Mouse (Mus musculus) hindbrain, embryonic 16.5 days (tissue): ENCODE data around the gene Gm45021. TPM values are rescaled to one million over a fixed set of nuclear protein-coding genes. Genes with fewer than 3 reads are reported as not detected.
A peak's percentile ranks its signal among the peaks of the same experiment; 100 is the strongest.

Source experiments
- ATAC-seq: fragments of 200-750 bp; cut with Nextera tagmentation; 2 replicates; pipeline ENCODE4 v1.8.0; 2017; ENCODE audit warnings: moderate TSS enrichment, moderate library complexity
- H3K27ac ChIP-seq: fragments of 300-500 bp; sonication (generic); 2 replicates; pipeline ENCODE4 v1.5.1; 2014; ENCODE audit warnings: low read depth, mild to moderate bottlenecking, control low read depth, low read length, moderate library complexity
- H3K27me3 ChIP-seq: fragments of 300-500 bp; sonication (generic); replicated peaks from 2 replicates; pipeline ENCODE4 v1.6.1; 2014; ENCODE audit warnings: low read length; ENCODE audit not compliant: control insufficient read depth, insufficient read depth
- H3K36me3 ChIP-seq: fragments of 300-500 bp; sonication (generic); 2 replicates; pipeline ENCODE4 v1.6.1; 2014; ENCODE audit warnings: mild to moderate bottlenecking, low read length, moderate library complexity, mixed read lengths; ENCODE audit not compliant: control insufficient read depth, insufficient read depth
- H3K4me1 ChIP-seq: fragments of 300-500 bp; sonication (generic); 2 replicates; pipeline ENCODE4 v1.6.1; 2014; ENCODE audit warnings: low read depth, low read length; ENCODE audit not compliant: control insufficient read depth, insufficient read depth
- H3K4me2 ChIP-seq: fragments of 300-500 bp; sonication (generic); 2 replicates; pipeline ENCODE4 v1.6.1; 2014; ENCODE audit warnings: mild to moderate bottlenecking, low read length, control low read depth, moderate library complexity
- H3K4me3 ChIP-seq: fragments of 300-500 bp; sonication (generic); 2 replicates; pipeline ENCODE4 v1.5.1; 2014; ENCODE audit warnings: mild to moderate bottlenecking, low read length, control low read depth, moderate library complexity
- H3K9ac ChIP-seq: fragments of 300-500 bp; sonication (generic); 2 replicates; pipeline ENCODE4 v1.6.1; 2014; ENCODE audit warnings: low read depth, mild to moderate bottlenecking, control low read depth, low read length, moderate library complexity
- H3K9me3 ChIP-seq: fragments of 300-500 bp; sonication (generic); 2 replicates; pipeline ENCODE4 v1.6.1; 2014; ENCODE audit warnings: mild to moderate bottlenecking, low read length, moderate library complexity; ENCODE audit not compliant: control insufficient read depth
- WGBS: fragments of 180-500 bp; shearing (Covaris S2); extraction: QIAGEN DNeasy Blood & Tissue Kit; methylation state at CpG from one replicate; pipeline ENCODE4 v1.1.7; 2014; 5-methylcytosine and 5-hydroxymethylcytosine counted together
- polyA plus RNA-seq: library from polyadenylated mRNA; unstranded; fragments of >200 nt; fragmentation: Nextera tagmentation; extraction: Ambion mirVana; gene quantifications from 2 replicates; pipeline ENCODE4 v1.2.1, GENCODE M21; 2015

Gene Gm45021
- polyA plus RNA-seq, 1 experiment from 2014 or later: not detected

DNA sequence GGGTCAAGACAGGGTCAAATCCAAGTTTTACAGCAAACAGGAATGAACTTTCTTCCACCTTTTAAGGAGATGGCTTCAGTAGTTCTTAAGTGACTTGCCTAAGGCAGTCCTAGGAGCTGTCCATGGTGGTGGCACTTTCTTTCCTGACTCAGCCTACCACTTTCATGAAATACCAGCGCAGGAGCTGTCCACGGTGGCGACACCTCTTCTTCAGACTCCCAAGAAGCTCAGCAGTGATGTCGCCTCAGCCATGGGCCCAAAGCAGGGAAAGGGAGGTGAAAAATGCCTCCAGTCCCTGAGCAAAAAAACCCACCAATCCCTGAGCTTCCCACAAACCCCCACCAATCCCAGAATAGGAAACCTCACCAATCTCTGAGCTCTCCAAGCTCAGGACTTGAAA, 36.5 kb upstream of the Gm45021 start:
- peaks cover 9% of the 10 kb centered on the region for H3K4me1 ChIP-seq
- no peak overlapping the region for H3K9ac ChIP-seq
- H3K27me3 ChIP-seq: no peaks in the 10 kb centered on the region
- WGBS: 63% methylated on average over 4 of the region's 4 CpGs
- H3K4me3 ChIP-seq: no peak overlapping the region
- no peak overlapping the region for H3K27ac ChIP-seq
- ATAC-seq: no peak
- no peaks in the 10 kb centered on the region; the same call in 1 of the 2 replicates for H3K36me3 ChIP-seq
- no peaks in the 10 kb centered on the region for H3K9me3 ChIP-seq
- no peak overlapping the region for H3K4me2 ChIP-seq

DNA sequence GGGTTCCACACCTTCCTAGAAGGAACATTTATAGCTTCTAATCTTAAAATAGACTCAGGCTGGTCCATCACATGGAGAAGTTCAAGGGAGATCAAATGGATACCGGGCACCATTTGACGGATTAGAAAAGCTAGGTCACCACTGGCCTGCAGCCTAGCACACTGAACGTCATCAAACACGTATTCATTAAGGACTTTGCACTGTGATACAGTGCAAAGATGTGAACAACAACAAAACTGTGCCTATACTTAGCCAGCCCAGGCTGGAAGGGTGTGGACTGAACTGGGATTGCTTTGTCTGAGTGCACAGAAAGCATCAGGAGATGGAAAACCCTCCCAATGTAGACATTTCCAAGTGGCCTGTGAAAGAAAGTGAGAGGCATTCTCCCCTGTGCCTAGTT, 35.6 kb upstream of the Gm45021 start:
- Histone ChIP-seq H3K9ac (peak overlapping the region; percentile 82), H3K36me3 (no peaks in the 10 kb centered on the region; the same call in 1 of the 2 replicates), H3K27ac (peak overlapping the region; percentile 94), H3K9me3 (no peaks in the 10 kb centered on the region), H3K4me3 (peak overlapping the region; percentile 62), H3K4me1 (peaks cover 9% of the 10 kb centered on the region), H3K4me2 (peak overlapping the region; percentile 76), H3K27me3 (no peaks in the 10 kb centered on the region)
- ATAC-seq: peak; percentile 19
- 71% methylated on average over 4 of the region's 4 CpGs for WGBS

DNA sequence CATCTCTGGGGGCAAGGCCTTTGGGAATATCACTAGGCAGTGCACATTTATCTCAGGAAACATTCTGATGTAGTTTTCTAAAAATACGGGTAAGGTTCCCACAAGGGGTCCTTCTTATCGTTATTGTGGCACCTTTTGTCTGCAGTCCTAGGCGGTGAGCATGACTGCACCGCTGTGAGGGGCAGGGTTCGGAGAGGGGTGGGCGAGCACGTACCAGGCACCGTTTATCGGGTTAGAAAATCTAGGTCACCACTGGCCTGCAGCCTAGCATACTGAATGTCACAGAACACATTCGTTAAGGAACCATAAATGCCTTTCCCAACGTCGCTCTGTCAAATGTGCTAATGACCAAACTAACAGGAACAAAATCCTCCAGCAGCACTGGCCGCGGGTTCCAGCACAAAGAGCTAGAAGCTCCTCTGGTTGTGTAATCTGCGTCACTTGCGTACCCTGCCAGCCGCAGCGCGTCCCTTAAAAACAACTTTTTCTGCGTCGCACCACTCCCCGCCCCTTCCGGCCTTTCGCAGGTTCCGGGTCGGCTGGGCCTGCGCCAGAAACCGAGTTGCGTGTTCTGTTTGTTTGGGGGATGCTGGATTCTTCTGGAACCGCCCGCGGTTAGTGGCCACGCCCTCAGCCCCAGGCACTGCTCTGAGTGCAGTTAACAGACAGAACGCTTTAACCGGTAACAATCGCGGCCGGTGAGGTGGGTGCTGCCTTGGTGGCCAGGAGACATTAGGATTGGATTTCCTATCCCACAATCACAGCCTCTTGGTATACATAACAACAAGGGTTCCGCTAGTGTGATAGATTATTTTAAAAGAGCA, 34.9 kb upstream of the Gm45021 start, which contains the start of gene Lrrc61:
Gene Lrrc61, plus strand, starts transcription at position 517 of the 824 bp plus-strand sequence.
- Histone ChIP-seq H3K4me1 (peaks cover 9% of the 10 kb centered on the region), H3K27me3 (no peaks in the 10 kb centered on the region), H3K27ac (peak within 1 kb of the TSS; percentile 94), H3K9me3 (no peaks in the 10 kb centered on the region), H3K4me2 (peak within 1 kb of the TSS; percentile 76), H3K4me3 (peak within 1 kb of the TSS; percentile 62), H3K9ac (peak within 1 kb of the TSS; percentile 82), H3K36me3 (no peaks in the 10 kb centered on the region; the same call in 1 of the 2 replicates)
- ATAC-seq: peak; percentile 95
- WGBS: under 1% methylated on average over 39 of the region's 39 CpGs

DNA sequence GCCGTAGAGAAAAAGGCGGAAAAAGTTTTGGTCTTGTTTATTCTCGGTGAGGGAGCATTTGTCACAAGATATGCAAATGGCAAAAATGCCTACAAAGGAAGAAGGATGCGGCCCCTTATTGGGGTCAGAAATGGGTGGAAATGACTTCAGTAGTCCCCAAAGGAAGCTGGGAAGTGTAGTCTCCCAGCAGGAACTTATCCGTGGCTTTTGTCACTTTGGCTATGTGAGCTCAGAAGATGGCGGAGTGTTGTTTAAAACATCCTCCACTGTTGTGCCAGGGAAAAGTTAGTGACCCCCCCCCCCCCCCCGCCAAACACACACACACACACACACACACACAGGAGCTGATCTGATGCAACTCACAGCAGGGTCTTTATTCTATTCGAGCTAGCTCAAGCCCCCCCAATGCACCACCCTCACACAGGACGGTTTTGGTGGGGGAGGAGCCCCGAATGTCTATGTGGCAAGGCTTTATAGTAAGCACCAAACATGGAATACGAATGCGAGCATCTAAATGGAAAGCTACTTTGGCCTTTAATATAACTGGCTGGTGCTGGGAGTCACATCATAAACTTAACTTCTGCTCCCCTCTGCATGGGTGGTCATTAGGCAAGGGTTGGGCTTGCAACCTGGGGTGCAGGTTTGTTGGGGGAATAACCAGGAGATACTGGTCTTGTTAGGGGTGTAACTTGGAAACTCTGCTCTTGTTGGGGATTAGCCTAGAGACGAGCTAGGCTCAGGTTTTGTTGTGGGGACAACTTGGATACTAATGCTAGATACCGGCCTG, 34.1 kb upstream of the Gm45021 start:
- Histone ChIP-seq H3K4me3 (peak overlapping the region; percentile 62), H3K9ac (peak overlapping the region; percentile 82), H3K27me3 (no peaks in the 10 kb centered on the region), H3K36me3 (no peaks in the 10 kb centered on the region; the same call in 1 of the 2 replicates), H3K27ac (peak overlapping the region; percentile 94), H3K4me1 (peaks cover 9% of the 10 kb centered on the region), H3K9me3 (no peaks in the 10 kb centered on the region), H3K4me2 (peak overlapping the region; percentile 76)
- WGBS: 30% methylated on average over 13 of the region's 14 CpGs
- peak; percentile 87 for ATAC-seq

DNA sequence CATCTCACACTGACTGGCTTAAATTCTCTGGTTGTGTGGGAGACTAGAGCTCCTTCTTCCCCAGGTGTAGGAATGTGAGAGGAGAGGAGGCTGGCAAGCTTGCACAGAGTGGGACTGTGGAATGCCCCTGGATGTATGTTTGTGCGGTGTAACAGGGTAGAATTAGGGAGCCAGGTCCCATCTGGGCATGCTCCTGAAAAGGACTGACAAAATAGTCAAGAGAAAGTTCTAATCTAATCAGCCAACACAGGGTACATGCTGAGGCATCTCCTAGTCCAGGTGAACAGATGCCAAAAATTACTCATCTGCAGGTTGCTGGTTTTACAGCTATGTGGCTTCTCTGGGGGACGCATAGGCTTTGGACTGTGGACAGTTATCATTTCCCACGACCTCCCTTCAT, 33.5 kb upstream of the Gm45021 start:
- Histone ChIP-seq H3K4me2 (peak overlapping the region; percentile 76), H3K9me3 (no peaks in the 10 kb centered on the region), H3K4me1 (peaks cover 9% of the 10 kb centered on the region), H3K27me3 (no peaks in the 10 kb centered on the region), H3K4me3 (no peak overlapping the region; the same call in 1 of the 2 replicates), H3K36me3 (no peaks in the 10 kb centered on the region; the same call in 1 of the 2 replicates), H3K9ac (no peak overlapping the region), H3K27ac (no peak overlapping the region)
- no peak for ATAC-seq
- 87% methylated on average over 3 of the region's 3 CpGs for WGBS

DNA sequence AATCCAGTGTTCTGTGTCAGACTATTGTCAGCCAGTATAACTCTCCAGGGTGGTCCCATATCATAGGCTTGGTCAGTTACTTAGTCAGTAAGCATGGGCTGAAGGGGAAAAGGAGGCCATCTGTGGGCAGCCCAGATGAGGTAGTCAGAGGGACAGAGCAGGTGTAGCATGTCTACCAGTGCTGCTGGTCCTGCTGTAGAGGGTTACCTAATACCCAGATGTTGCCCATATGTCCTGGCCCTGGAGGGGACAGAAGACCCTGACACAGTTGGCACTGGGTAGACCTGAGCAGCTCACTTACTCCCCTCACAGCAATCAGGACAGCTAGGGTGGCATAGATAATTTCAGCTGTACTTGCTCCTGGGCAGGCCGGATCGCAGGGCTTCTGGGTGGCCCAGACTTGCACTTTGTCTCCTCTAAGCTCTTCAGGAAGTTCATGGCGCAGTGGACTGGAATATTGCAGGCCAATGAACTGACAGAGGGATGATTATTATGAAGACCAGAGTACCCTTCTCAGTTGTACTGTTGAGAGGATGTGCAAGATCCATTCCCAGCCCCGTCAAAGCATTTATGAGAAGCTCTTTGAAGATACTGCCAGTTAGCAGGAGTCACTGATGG, 23.6 kb upstream of the Gm45021 start:
- Histone ChIP-seq H3K27ac (no peak overlapping the region), H3K4me1 (peaks cover 3% of the 10 kb centered on the region; the same call in 1 of the 2 replicates), H3K9me3 (no peaks in the 10 kb centered on the region), H3K36me3 (peaks cover 11% of the 10 kb centered on the region), H3K4me3 (no peak overlapping the region), H3K9ac (no peak overlapping the region), H3K4me2 (no peak overlapping the region), H3K27me3 (no peaks in the 10 kb centered on the region)
- ATAC-seq: no peak
- WGBS: 93% methylated on average over 4 of the region's 4 CpGs

DNA sequence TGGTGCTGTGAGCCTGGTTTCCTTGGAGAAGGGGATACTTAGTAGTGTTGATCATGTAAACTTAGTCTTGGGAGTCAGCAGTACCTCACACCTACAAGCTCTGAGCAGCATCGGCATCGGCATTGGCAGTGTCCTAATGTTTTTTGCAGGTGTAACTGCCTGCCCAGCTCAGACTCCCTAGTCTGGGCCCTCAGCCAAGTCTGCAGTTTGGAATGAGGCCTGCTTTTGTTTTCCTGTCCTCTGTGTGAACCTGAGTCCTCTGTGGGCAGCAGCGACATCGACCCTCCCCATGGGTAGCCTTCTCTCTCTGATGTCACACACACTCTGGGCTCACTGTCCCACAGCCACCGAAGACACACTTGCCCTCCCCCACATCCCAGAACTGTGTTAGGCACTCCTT, 23.1 kb upstream of the Gm45021 start:
- Histone ChIP-seq H3K27ac (no peak overlapping the region), H3K9me3 (no peaks in the 10 kb centered on the region), H3K4me3 (no peak overlapping the region), H3K4me1 (peaks cover 3% of the 10 kb centered on the region; the same call in 1 of the 2 replicates), H3K27me3 (no peaks in the 10 kb centered on the region), H3K36me3 (peaks cover 11% of the 10 kb centered on the region), H3K9ac (no peak overlapping the region), H3K4me2 (no peak overlapping the region)
- no peak for ATAC-seq
- 48% methylated on average over 5 of the region's 5 CpGs for WGBS

DNA sequence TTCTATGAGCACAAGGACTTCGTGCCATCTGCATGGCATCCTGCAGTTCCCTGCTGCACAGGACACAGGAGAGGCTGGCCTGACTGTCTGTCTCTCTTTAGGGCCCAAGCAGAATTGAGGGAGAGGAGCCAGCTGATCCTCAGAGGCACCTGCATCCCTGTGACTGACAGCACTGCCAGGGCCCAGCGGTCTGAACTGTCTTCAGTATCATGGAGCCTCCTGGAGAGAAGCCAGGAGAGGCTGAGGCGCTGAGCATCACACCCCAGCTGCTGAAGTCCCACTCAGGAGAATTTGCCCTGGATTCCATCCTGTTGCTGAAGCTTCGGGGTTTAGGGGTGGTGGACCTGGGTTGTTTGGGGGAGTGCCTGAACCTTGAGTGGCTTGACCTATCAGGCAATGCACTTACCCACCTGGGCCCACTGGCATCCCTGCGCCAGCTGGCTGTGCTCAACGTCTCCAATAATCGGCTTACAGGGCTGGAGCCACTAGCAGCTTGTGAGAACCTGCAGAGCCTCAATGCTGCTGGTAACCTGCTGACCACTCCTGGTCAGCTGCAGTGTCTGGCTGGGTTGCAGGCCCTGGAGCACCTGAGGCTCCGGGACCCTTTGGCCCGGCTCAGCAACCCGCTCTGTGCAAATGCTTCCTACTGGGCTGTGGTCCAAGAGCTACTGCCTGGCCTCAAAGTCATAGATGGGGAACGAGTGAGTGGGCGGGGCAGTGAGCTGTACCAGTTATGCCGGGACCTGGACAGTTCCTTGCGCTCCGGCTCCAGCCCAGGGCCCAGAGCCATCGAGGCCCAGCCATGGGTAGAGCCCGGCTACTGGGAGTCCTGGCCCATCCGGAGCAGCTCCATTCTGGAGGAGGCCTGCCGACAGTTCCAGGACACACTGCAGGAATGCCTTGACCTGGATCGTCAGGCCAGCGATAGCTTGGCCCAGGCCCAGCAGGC, 21.1 kb upstream of the Gm45021 start:
- no peaks in the 10 kb centered on the region for H3K27me3 ChIP-seq
- H3K4me2 ChIP-seq: no peak overlapping the region
- H3K4me3 ChIP-seq: no peak overlapping the region
- no peaks in the 10 kb centered on the region for H3K9me3 ChIP-seq
- peaks cover 3% of the 10 kb centered on the region; the same call in 1 of the 2 replicates for H3K4me1 ChIP-seq
- peaks cover 11% of the 10 kb centered on the region for H3K36me3 ChIP-seq
- H3K27ac ChIP-seq: peak overlapping the region; percentile 44; the same call in 1 of the 2 replicates
- ATAC-seq: peak; percentile 64
- 76% methylated on average over 21 of the region's 21 CpGs for WGBS
- H3K9ac ChIP-seq: no peak overlapping the region; the same call in 1 of the 2 replicates
